Comparison of ENCODE assay signal across 15 mouse cellular contexts in genomic region chr4:128450137-128450536, GRCm38 (mm10).
A peak's percentile ranks its signal among the peaks of the same experiment; 100 is the strongest.
DNase-seq lines count a peak whose midpoint lies in the region; ATAC-seq lines count a peak whose summit lies in the region.
"Had no signal": no experiment of that assay in that cellular context is flagged by ENCODE, and none has a peak within 500 bp of the region (broad histone marks: within the 10 kb centered on the region; RNA-seq: fewer than 3 reads in every experiment).

No protein-coding gene starts in this region.

- DNase-seq in left cerebral cortex, postnatal 14 days (ENCODE audit: low spot score in 2 of 2) = peak; percentile 66 to 81
- DNase-seq in telencephalon, adult 2 months (ENCODE audit: low read depth, low spot score) = peak; percentile 67
- DNase-seq in spleen, postnatal 4 days (ENCODE audit: low spot score in 2 of 2) = no peak
- DNase-seq: adrenal gland, adult 2 months; cerebellum, adult 9-10 months; kidney, adult 9 months; thymus, adult 2 months had no signal

- intact Hi-C loops in left cerebral cortex, postnatal 14 days (cut with DNase I) = no loop called here

- H3K4me3 ChIP-seq in hindbrain, embryonic 12.5 days = no peak overlapping the region
- H3K4me3 ChIP-seq in hindbrain, embryonic 16.5 days (ENCODE audit: low read length) = no peak overlapping the region
- no peak overlapping the region for H3K4me3 ChIP-seq in midbrain, embryonic 15.5 days
- no peak overlapping the region for H3K4me3 ChIP-seq in midbrain, embryonic 16.5 days (ENCODE audit: low read depth, low read length)
- H3K4me3 ChIP-seq: lung, embryonic 15.5 days had no signal

- peak overlapping the region; percentile 79 for H3K27ac ChIP-seq in hindbrain, embryonic 12.5 days
- H3K27ac ChIP-seq in hindbrain, embryonic 16.5 days (ENCODE audit: low read depth, low read length) = no peak overlapping the region
- 0 out of 2 replicates have a peak overlapping the region, but pooled peaks have one; percentile 68 for H3K27ac ChIP-seq in midbrain, embryonic 15.5 days
- no peak overlapping the region for H3K27ac ChIP-seq in midbrain, embryonic 16.5 days (ENCODE audit: low read length)
- H3K27ac ChIP-seq: lung, embryonic 15.5 days had no signal

- peaks cover 24% of the 10 kb centered on the region for H3K4me1 ChIP-seq in hindbrain, embryonic 12.5 days
- H3K4me1 ChIP-seq in hindbrain, embryonic 16.5 days (ENCODE audit: control insufficient read depth, insufficient read depth, low read depth, low read length) = peaks cover 22% of the 10 kb centered on the region
- H3K4me1 ChIP-seq in midbrain, embryonic 15.5 days = peaks cover 21% of the 10 kb centered on the region
- H3K4me1 ChIP-seq in midbrain, embryonic 16.5 days (ENCODE audit: control insufficient read depth, insufficient read depth, low read length) = peaks cover 22% of the 10 kb centered on the region

- no peak overlapping the region for H3K4me2 ChIP-seq in hindbrain, embryonic 12.5 days (replicated peaks)
- H3K4me2 ChIP-seq in hindbrain, embryonic 16.5 days (ENCODE audit: low read length) = no peak overlapping the region
- H3K4me2 ChIP-seq in midbrain, embryonic 15.5 days = no peak overlapping the region
- H3K4me2 ChIP-seq in midbrain, embryonic 16.5 days (ENCODE audit: low read length) = no peak overlapping the region
- H3K4me2 ChIP-seq: liver, embryonic 11.5 days; lung, embryonic 15.5 days had no signal

- H3K9me3 ChIP-seq in hindbrain, embryonic 12.5 days (replicated peaks) = no peaks in the 10 kb centered on the region
- no peaks in the 10 kb centered on the region for H3K9me3 ChIP-seq in hindbrain, embryonic 16.5 days (ENCODE audit: control insufficient read depth, low read length)
- no peaks in the 10 kb centered on the region for H3K9me3 ChIP-seq in midbrain, embryonic 15.5 days
- H3K9me3 ChIP-seq in midbrain, embryonic 16.5 days (replicated peaks; ENCODE audit: control insufficient read depth, low read length, poor library complexity, severe bottlenecking) = no peaks in the 10 kb centered on the region
- H3K9me3 ChIP-seq: lung, embryonic 15.5 days had no signal

- WGBS in hindbrain, embryonic 12.5 days = 91% methylated on average over 8 of the region's 8 CpGs
- 85% methylated on average over 8 of the region's 8 CpGs for WGBS in hindbrain, embryonic 16.5 days
- 92% methylated on average over 8 of the region's 8 CpGs for WGBS in midbrain, embryonic 15.5 days
- 91% methylated on average over 8 of the region's 8 CpGs for WGBS in midbrain, embryonic 16.5 days

- H3K36me3 ChIP-seq in hindbrain, embryonic 12.5 days = no peaks in the 10 kb centered on the region
- no peaks in the 10 kb centered on the region for H3K36me3 ChIP-seq in hindbrain, embryonic 16.5 days (ENCODE audit: control insufficient read depth, insufficient read depth, low read length)
- peaks cover 3% of the 10 kb centered on the region; the same call in 1 of the 2 replicates for H3K36me3 ChIP-seq in midbrain, embryonic 15.5 days (replicated peaks)
- H3K36me3 ChIP-seq in midbrain, embryonic 16.5 days (ENCODE audit: control insufficient read depth, insufficient read depth, low read length) = peaks cover 14% of the 10 kb centered on the region
- H3K36me3 ChIP-seq: G1E; lung, embryonic 15.5 days had no signal

- ATAC-seq in hindbrain, embryonic 12.5 days (ENCODE audit: low FRiP score) = no peak
- ATAC-seq in hindbrain, embryonic 16.5 days = no peak
- ATAC-seq in midbrain, embryonic 15.5 days (replicated peaks) = no peak
- no peak for ATAC-seq in midbrain, embryonic 16.5 days
- ATAC-seq: inflammation-experienced regulatory T-cells, adult 6 months had no signal

- H3K27me3 ChIP-seq in hindbrain, embryonic 12.5 days = no peaks in the 10 kb centered on the region
- H3K27me3 ChIP-seq in hindbrain, embryonic 16.5 days (replicated peaks; ENCODE audit: control insufficient read depth, insufficient read depth, low read length) = no peaks in the 10 kb centered on the region
- H3K27me3 ChIP-seq in midbrain, embryonic 15.5 days (replicated peaks) = no peaks in the 10 kb centered on the region
- no peaks in the 10 kb centered on the region for H3K27me3 ChIP-seq in midbrain, embryonic 16.5 days (ENCODE audit: control insufficient read depth, insufficient read depth, low read depth, low read length)
- H3K27me3 ChIP-seq: lung, embryonic 15.5 days had no signal

- no peak overlapping the region for H3K9ac ChIP-seq in hindbrain, embryonic 12.5 days
- no peak overlapping the region for H3K9ac ChIP-seq in hindbrain, embryonic 16.5 days (ENCODE audit: low read depth, low read length)
- H3K9ac ChIP-seq in midbrain, embryonic 15.5 days = no peak overlapping the region
- no peak overlapping the region for H3K9ac ChIP-seq in midbrain, embryonic 16.5 days (ENCODE audit: low read depth, low read length)
- H3K9ac ChIP-seq: lung, embryonic 15.5 days had no signal

Comparison
In these comparisons a context has a peak if more than half of its experiments do, and no peak if none do; other contexts are left out.
1. H3K27ac ChIP-seq: peak in hindbrain, embryonic 12.5 days (single experiment) and midbrain, embryonic 15.5 days (single experiment); none in hindbrain, embryonic 16.5 days (single experiment) and midbrain, embryonic 16.5 days (single experiment).
2. DNase-seq: peak in left cerebral cortex, postnatal 14 days (2 of 2) and telencephalon, adult 2 months (single experiment); none in spleen, postnatal 4 days (0 of 2).